Comparison of ENCODE assay signal across 8 mouse cellular contexts in the genomic region with DNA sequence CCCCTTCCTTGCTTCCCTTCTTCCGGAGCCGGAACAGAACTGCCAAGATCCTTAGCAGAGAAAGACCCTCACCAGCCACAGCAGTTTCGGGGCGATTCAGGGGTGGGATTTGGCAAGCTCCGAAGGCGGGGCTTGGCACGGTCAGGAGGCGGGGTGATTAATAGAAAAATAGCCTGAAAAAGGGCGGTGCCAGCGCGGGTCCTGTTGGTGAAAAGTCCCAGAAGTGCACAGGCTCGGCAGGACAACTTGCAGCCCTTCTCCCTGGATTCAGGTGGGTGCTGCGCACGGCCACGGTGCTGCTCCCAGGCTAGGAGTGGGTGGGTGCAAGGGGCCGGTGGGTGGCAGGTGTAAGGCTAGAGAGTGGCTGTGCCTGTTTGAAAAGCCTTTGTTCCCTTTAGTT. TPM values are rescaled to one million over a fixed set of nuclear protein-coding genes. Genes with fewer than 3 reads are reported as not detected.
DNase-seq lines count a peak whose midpoint lies in the region; ATAC-seq lines count a peak whose summit lies in the region.

No protein-coding gene starts in this region.

- no peak overlapping the region for H3K27ac ChIP-seq in forebrain, embryonic 12.5 days
- peak overlapping the region; percentile 52; the same call in 1 of the 2 replicates for H3K27ac ChIP-seq in limb, embryonic 11.5 days (replicated peaks; ENCODE audit: low read depth, low read length)
- peak overlapping the region; percentile 86 for H3K27ac ChIP-seq in midbrain, embryonic 10.5 days (replicated peaks)
- H3K27ac ChIP-seq in stomach, embryonic 15.5 days = peak overlapping the region; percentile 84

- H3K4me2 ChIP-seq in forebrain, embryonic 12.5 days = peak overlapping the region; percentile 64
- peak overlapping the region; percentile 60 for H3K4me2 ChIP-seq in limb, embryonic 11.5 days (ENCODE audit: low read depth, severe bottlenecking)
- peak overlapping the region; percentile 76 for H3K4me2 ChIP-seq in stomach, embryonic 15.5 days

- DNase-seq in left cerebral cortex, postnatal 4 days = peak; percentile 61
- DNase-seq in left cerebral cortex, adult 11 months (ENCODE audit: low spot score) = no peak
- peak; percentile 38 for DNase-seq in heart, postnatal 25 days (ENCODE audit: low spot score)
- DNase-seq in limb, embryonic 11.5 days (ENCODE audit: low spot score) = peak; percentile 89
- peak; percentile 74 for DNase-seq in midbrain, embryonic 10.5 days (ENCODE audit: low spot score)

- H3K9me3 ChIP-seq in forebrain, embryonic 12.5 days = no peaks in the 10 kb centered on the region
- H3K9me3 ChIP-seq in limb, embryonic 11.5 days (ENCODE audit: control insufficient read depth, low read length) = no peaks in the 10 kb centered on the region
- no peaks in the 10 kb centered on the region for H3K9me3 ChIP-seq in midbrain, embryonic 10.5 days (replicated peaks)
- no peaks in the 10 kb centered on the region for H3K9me3 ChIP-seq in stomach, embryonic 15.5 days

- intact Hi-C loops in left cerebral cortex, postnatal 4 days (cut with DNase I) = no loop called here
- intact Hi-C loops in heart, postnatal 25 days (cut with DNase I) = no loop called here

- H3K27me3 ChIP-seq in forebrain, embryonic 12.5 days = no peaks in the 10 kb centered on the region
- H3K27me3 ChIP-seq in limb, embryonic 11.5 days (ENCODE audit: control insufficient read depth, insufficient read depth, low read length) = no peaks in the 10 kb centered on the region
- H3K27me3 ChIP-seq in midbrain, embryonic 10.5 days (ENCODE audit: low read depth, poor library complexity, severe bottlenecking) = no peaks in the 10 kb centered on the region
- no peaks in the 10 kb centered on the region for H3K27me3 ChIP-seq in stomach, embryonic 15.5 days (replicated peaks)

- peak; percentile 90 for ATAC-seq in forebrain, embryonic 12.5 days (ENCODE audit: low FRiP score)
- ATAC-seq in limb, embryonic 11.5 days (ENCODE audit: insufficient number of reproducible peaks, low FRiP score, low TSS enrichment, low read depth) = peak; percentile 89
- peak; percentile 76 for ATAC-seq in stomach, embryonic 15.5 days (ENCODE audit: insufficient read depth, low FRiP score, low read depth)
- no peak for ATAC-seq in CD4-positive, CD25-positive, alpha-beta regulatory T cell, adult 4 months

- peak overlapping the region; percentile 59 for H3K9ac ChIP-seq in forebrain, embryonic 12.5 days
- peak overlapping the region; percentile 76 for H3K9ac ChIP-seq in limb, embryonic 11.5 days (ENCODE audit: low read length)
- 0 out of 2 replicates have a peak overlapping the region, but pooled peaks have one; percentile 25 for H3K9ac ChIP-seq in stomach, embryonic 15.5 days

- H3K36me3 ChIP-seq in forebrain, embryonic 12.5 days (replicated peaks) = no peaks in the 10 kb centered on the region
- no peaks in the 10 kb centered on the region for H3K36me3 ChIP-seq in limb, embryonic 11.5 days (ENCODE audit: control insufficient read depth, insufficient read depth, low read length)
- H3K36me3 ChIP-seq in midbrain, embryonic 10.5 days = no peaks in the 10 kb centered on the region
- H3K36me3 ChIP-seq in stomach, embryonic 15.5 days = no peaks in the 10 kb centered on the region

- under 1% methylated on average over 16 of the region's 16 CpGs for WGBS in forebrain, embryonic 12.5 days
- WGBS in limb, embryonic 11.5 days = under 1% methylated on average over 16 of the region's 16 CpGs
- under 1% methylated on average over 16 of the region's 16 CpGs for WGBS in midbrain, embryonic 10.5 days
- WGBS in stomach, embryonic 15.5 days = under 1% methylated on average over 16 of the region's 16 CpGs

- peaks cover 17% of the 10 kb centered on the region; the same call in 1 of the 2 replicates for H3K4me1 ChIP-seq in forebrain, embryonic 12.5 days
- H3K4me1 ChIP-seq in limb, embryonic 11.5 days (ENCODE audit: control insufficient read depth, insufficient read depth, low read length) = peaks cover 16% of the 10 kb centered on the region; the same call in 1 of the 2 replicates
- H3K4me1 ChIP-seq in midbrain, embryonic 10.5 days = peaks cover 23% of the 10 kb centered on the region
- peaks cover 17% of the 10 kb centered on the region; the same call in 1 of the 2 replicates for H3K4me1 ChIP-seq in stomach, embryonic 15.5 days

- H3K4me3 ChIP-seq in forebrain, embryonic 12.5 days (replicated peaks) = peak overlapping the region; percentile 46
- H3K4me3 ChIP-seq in limb, embryonic 11.5 days (ENCODE audit: low read depth, low read length) = peak overlapping the region; percentile 45
- H3K4me3 ChIP-seq in midbrain, embryonic 10.5 days = peak overlapping the region; percentile 63
- peak overlapping the region; percentile 53 for H3K4me3 ChIP-seq in stomach, embryonic 15.5 days (replicated peaks)

RNA-seq across cellular contexts. Expression of gene Mgst1, which starts 0.2 kb away (rescaled TPM):
- 10 to 100 TPM; 16.4 to 16.7 TPM for total RNA-seq in left cerebral cortex, postnatal 4 days (2021)
- 40.0 and 45.4 TPM in 2 replicates for polyA plus RNA-seq in forebrain, embryonic 12.5 days (2016; fragmentation: Nextera tagmentation; extraction: Ambion mirVana)
- total RNA-seq in heart, postnatal 25 days (2021) = 10 to 100 TPM; 52.8 to 70.4 TPM
- polyA plus RNA-seq in limb, embryonic 11.5 days (2014; fragmentation: Nextera tagmentation; extraction: Ambion mirVana) = 102 and 105 TPM in 2 replicates
- polyA plus RNA-seq in midbrain, embryonic 10.5 days (2016; fragmentation: Nextera tagmentation; extraction: Ambion mirVana) = 56.4 and 57.1 TPM in 2 replicates
- 327 and 388 TPM in 2 replicates for polyA plus RNA-seq in stomach, embryonic 15.5 days (2015; fragmentation: Nextera tagmentation; extraction: Ambion mirVana)
- under 1 TPM in 1 of 2 experiments, not detected in 1; 0.75 TPM for polyA plus RNA-seq in CD4-positive, CD25-positive, alpha-beta regulatory T cell, adult 4 months (2017; shearing (Covaris generic))

Comparison
In these comparisons a context has a peak if more than half of its experiments do, and no peak if none do; other contexts are left out.
1. H3K9ac ChIP-seq: peak in every context shown above with its lines; median percentile 76 in limb, embryonic 11.5 days; 59 in forebrain, embryonic 12.5 days; 25 in stomach, embryonic 15.5 days.
2. RNA of gene Mgst1, which starts 0.2 kb away (polyA plus RNA-seq): 327 to 388 TPM in stomach, embryonic 15.5 days, 102 to 105 TPM in limb, embryonic 11.5 days, 56.4 to 57.1 TPM in midbrain, embryonic 10.5 days and 40.0 to 45.4 TPM in forebrain, embryonic 12.5 days; 0.75 TPM in CD4-positive, CD25-positive, alpha-beta regulatory T cell, adult 4 months; every median in the first group is over 10 times any median in the second.
3. Peak in every context shown above with its lines, with median percentiles within 50 percentile points of each other: H3K4me2 ChIP-seq and H3K4me3 ChIP-seq.